Mouse (Mus musculus): Measurements from ENCODE around the gene Tmem119.
"Not testable (repeated sequence)": the region's sequence is repeated elsewhere in the genome, so short reads cannot be mapped to it uniquely, and the experiment has no call there.

The Tmem119 gene

DNA sequence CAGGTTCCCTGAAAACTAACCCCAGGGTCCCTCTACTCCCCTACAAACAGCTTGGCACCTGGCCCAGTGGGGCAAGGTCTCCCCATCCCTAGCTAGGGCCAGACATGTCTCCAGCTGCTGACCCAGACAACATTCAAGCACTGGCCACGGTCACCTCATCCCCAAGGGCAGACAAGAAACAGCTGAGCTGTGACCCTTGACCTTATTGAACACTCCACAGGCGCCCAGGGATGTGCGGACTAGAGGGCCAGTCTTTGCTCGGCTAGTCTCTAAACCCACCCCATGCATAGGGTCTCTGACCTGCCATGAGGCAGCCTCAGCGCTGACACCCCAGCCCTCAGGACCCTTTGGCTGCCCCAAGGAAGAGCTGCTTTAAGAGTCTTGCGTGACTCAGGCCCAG lies 11.7 kb downstream of the Tmem119 start:
- DNase-seq (ENCODE audit: low spot score) = no peak

- no peak for DNase-seq (ENCODE audit: low spot score)
Observed at GRCm38 (mm10) chr5:113786985-113787384, 13.3 kb downstream of the Tmem119 start.

DNA sequence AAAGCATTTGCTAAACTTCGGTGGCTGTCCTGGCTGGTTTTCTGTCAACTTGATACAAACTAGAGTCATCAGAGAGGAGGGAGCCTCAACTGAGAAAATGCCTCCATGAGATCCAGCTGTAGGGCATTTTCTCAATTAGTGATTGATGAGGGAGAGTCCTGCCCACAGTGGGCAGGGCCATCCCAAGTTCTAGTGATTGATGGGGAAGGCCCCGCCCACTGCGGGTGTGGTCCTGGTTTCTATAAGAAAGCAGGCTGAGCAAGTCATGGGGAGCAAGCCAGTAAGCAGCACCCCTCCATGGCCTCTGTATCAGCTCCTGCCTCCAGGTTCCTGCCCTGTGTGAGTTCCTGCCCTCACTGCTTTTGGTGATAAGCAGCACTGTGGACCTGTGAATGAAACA lies 16.2 kb downstream of the Tmem119 start:
- DNase-seq (ENCODE audit: low spot score) = not testable (repeated sequence)

- DNase-seq (ENCODE audit: low spot score) = peak; percentile 60
Observed at GRCm38 (mm10) chr5:113783581-113784001, 16.7 kb downstream of the Tmem119 start.

DNA sequence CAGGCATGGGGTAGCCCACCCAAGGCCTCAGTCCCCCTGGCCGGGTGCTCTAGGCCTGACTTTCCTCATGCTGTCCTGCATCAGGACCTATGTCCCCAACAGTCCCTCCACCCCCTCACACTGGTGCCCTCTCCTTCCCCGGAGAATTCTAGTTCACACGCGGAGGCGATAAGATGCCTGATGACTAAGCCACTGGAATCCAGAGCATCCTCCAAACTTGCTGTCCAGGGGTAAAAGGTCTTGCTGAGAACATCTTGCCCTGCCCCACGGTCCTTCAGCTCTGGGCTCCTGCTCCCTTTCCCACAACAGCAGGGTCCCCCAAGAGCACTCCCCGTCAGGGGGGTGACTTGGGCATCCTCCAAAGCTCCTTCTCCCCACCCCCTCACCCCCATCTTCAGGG lies 17.7 kb downstream of the Tmem119 start:
- no peak for DNase-seq (ENCODE audit: low spot score)

DNA sequence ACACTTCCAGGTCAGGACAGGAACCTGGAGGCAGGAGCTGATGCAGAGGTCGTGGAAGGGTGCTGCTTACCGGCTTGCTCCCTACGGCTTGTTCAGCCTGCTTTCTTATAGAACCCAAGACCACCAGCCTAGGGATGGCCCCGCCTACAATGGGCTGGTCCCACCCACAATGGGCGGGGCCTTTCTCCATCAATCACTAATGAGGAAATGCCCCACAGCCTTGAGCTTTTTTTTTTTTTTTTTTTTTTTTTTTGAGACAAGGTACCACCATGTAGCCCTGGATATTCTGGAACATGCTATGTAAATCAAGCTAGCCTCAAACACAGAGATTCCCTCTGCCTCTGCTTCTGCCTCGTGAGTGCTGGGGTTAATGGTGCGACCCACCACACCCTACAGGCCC lies 18.4 kb downstream of the Tmem119 start:
- no peak for DNase-seq (ENCODE audit: low spot score)

- DNase-seq (ENCODE audit: low spot score) = peak; percentile 50
Observed at GRCm38 (mm10) chr5:113781254-113781653, 19.1 kb downstream of the Tmem119 start.

DNA sequence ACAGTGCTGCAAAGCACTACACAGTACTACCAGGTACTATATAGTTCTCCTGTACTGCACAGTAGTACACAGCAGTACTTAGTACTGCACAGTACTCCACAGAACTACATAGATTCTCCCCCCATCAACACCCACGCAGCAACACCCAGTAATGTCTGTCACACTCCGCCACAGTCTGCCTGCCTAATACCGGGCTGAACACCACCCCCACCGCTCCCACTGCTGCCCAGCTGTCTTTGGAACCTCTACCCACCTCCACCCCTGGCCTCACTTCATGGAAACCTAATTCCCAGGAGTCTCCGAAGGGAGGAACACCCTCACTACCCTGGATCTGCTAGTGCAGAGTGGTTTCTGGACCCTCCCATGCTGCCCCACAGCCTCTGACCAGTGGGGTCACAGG lies 19.6 kb downstream of the Tmem119 start:
- no peak for DNase-seq (ENCODE audit: low spot score)

GRCm38 (mm10) chr5:113780082-113780752 lies 20.1 kb downstream of the Tmem119 start:
- DNase-seq (ENCODE audit: low spot score) = no peak

- no peak for DNase-seq (ENCODE audit: low spot score)
Observed at GRCm38 (mm10) chr5:113779569-113779968, 20.7 kb downstream of the Tmem119 start.

DNA sequence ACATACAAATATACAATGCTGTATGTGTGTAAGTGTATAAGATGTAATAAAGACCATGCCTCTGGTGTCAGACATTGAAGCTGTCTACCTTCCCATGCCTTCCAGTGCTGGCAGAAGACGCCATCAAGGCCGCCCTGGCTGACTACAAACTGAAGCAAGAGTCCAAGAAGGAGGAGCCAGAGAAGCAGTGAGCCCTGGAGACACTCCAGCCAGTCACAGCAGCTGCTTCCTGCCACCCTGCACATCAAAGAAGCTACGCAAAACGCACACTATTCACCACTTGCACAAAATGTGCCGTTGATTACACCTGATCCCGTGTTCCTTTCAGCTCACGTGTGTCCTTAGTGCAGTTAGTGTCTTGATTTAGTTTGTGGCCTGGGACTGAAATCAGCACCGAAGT lies 22.6 kb downstream of the Tmem119 start:
- DNase-seq (ENCODE audit: low spot score) = not testable (repeated sequence)

DNA sequence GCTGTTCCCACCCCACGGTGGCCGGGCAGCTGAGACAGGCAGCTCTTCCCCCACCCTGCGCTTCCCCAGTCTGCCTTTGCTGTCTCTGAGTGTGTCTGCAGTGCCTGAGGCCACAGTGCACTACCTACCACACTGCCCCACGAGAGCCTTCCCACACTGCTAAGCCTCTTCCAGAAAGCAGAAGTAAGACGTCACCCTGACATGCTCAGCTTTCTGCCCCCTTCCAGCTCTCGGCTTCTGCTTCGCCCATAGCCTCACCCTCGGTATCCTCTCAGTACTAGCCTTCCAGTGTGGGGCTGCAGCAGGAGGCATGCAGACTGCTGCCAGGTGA lies 23.5 kb downstream of the Tmem119 start:
- no peak for DNase-seq (ENCODE audit: low spot score)

GRCm38 (mm10) chr5:113776128-113776895 lies 24.0 kb downstream of the Tmem119 start:
- no peak for DNase-seq (ENCODE audit: low spot score)

- DNase-seq (ENCODE audit: low spot score) = no peak
Observed at GRCm38 (mm10) chr5:113775585-113775984, 24.7 kb downstream of the Tmem119 start.

- peak; percentile 93 for DNase-seq (ENCODE audit: low spot score)
Observed at GRCm38 (mm10) chr5:113773664-113774063, 26.7 kb downstream of the Tmem119 start.

GRCm38 (mm10) chr5:113772905-113773519 lies 27.3 kb downstream of the Tmem119 start:
- DNase-seq (ENCODE audit: low spot score) = peak; percentile 56

DNA sequence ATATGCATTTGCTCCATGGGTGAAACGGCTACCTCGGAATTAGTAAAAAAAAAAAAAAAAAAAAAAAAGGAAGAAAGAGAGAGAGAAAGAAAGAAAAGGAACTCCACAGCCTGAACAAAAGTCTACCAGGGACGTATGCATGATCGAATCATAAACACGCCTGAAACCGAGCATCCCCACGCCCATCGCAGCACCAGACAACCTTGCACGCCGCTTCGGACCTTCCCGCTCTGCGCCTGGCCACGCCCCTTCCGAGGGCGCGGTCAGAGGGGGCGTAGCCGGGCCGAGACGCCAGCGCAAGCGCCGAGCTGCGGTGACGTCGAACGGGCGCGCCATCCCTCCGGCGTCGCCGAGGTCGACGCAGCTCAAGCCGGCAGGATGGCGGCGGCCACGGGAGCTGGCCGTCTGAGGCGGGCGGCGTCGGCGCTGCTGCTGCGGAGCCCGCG lies 27.8 kb downstream of the Tmem119 start, which contains the start of the genes Sart3 and Iscu:
Gene Sart3, minus strand, starts transcription at position 61 of the 446 bp plus-strand sequence.
Gene Iscu, plus strand, starts transcription at position 299 of the 446 bp plus-strand sequence.
- DNase-seq (ENCODE audit: low spot score) = peak; percentile 99

DNA sequence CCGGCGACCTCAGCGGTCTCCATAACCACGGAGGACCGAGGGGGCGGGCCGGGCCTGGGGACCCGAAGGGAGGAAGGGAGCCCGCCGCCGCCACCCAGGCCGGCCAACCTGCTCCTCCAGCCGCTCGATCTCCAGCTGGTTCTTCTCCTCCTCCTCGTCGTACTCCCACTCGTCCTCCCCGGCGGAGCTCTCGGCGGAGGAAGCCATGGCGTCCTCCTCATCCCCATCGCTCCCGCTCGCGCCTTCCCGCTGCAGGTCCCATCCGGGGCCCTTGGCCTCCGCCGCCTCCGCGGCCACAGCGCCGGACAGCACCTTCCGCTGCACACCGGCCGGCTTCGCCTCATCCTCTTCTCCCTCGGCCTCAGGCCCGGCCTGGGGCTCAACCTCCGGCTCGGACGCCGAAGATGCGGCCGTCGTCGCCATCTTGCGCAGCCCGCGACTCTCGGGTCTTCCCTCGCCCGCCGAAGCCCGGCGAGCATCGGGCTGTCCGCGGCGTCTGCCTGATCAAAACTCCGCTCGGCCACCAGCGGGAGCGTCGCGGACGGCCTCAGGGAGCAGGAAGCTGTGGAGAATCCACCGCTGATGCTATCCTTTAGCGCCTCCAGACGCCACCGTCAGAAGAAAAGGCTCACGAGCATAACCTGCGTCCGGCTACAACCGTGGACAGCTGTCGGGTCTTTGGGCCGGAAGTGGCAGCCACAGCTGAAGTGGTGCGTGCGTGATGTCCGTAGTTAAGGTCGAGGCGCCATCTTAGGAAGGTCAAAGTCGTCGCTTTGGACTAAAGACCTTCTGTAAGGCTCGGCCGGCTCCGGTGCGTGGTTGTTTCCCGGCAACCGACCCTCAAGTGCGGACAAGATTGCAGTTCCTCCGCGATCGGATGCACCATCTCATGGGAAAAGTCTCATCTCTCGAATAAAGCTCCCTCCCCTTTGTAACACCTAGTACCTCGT lies 28.8 kb downstream of the Tmem119 start:
- DNase-seq (ENCODE audit: low spot score) = peak; percentile 93

GRCm38 (mm10) chr5:113768806-113769205 lies 31.5 kb downstream of the Tmem119 start:
- DNase-seq (ENCODE audit: low spot score) = no peak

GRCm38 (mm10) chr5:113765641-113766526 lies 34.4 kb downstream of the Tmem119 start:
- DNase-seq (ENCODE audit: low spot score) = peak; percentile 21

DNA sequence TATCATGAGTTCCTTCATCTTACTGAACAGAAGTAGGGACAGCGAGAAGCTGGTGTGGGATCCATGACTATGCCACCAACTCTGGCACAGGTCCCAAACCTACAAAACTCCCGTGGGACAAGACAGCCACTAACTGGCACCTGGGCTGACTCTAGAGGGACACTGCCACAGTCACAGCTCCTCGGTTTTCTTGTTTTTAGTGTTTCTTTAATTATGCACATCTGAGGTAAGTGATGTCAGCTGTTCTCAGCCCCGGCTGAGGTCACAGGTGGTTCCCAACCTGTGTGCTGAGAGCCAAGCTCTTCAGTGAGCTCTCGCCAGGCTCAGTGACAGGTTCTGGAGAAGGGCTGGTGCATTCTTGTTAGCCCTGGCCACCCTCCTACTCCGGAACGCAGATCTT lies 35.9 kb downstream of the Tmem119 start:
- no peak for DNase-seq (ENCODE audit: low spot score)

Data from MN1 (cell line).